Mouse (Mus musculus) embryonic fibroblast, embryonic 13.5 days (primary cell): ENCODE measurements around the gene Pard3b.

Experiments
- CTCF ChIP-seq: IDR thresholded peaks from 2 replicates; pipeline ENCODE4 v1.5.1; 2011; ENCODE audit warnings: mild to moderate bottlenecking, control low read depth, low read length, moderate library complexity, borderline replicate concordance; ENCODE audit not compliant: insufficient read depth
- POLR2A ChIP-seq: IDR thresholded peaks from 2 replicates; pipeline ENCODE4 v1.6.1; 2011; ENCODE audit warnings: low read depth, mild to moderate bottlenecking, control low read depth, low read length, moderate library complexity

- TF ChIP-seq CTCF (no peak), POLR2A (no peak)
Observed at GRCm38 (mm10) chr1:61967124-61967523, 328.5 kb downstream of the Pard3b start.
